Mouse (Mus musculus) monocyte, adult 2 months (primary cell): Measurements from ENCODE around the gene Tex264.
A peak's percentile ranks its signal among the peaks of the same experiment; 100 is the strongest.
"Not testable (repeated sequence)": the region's sequence is repeated elsewhere in the genome, so short reads cannot be mapped to it uniquely, and the experiment has no call there.

ENCODE experiments used
- DNase-seq, 2 experiments: peaks; one replicate each; pipeline ENCODE4 v3.0.0; 2022; ENCODE audit warnings: low spot score in 2 of 2, low read depth in 1 of 2

Gene Tex264

GRCm38 (mm10) chr9:106664433-106664832 lies 21.3 kb downstream of the Tex264 start:
- DNase-seq: no peak

GRCm38 (mm10) chr9:106663200-106663599 lies 22.5 kb downstream of the Tex264 start:
- no peak for DNase-seq

DNA sequence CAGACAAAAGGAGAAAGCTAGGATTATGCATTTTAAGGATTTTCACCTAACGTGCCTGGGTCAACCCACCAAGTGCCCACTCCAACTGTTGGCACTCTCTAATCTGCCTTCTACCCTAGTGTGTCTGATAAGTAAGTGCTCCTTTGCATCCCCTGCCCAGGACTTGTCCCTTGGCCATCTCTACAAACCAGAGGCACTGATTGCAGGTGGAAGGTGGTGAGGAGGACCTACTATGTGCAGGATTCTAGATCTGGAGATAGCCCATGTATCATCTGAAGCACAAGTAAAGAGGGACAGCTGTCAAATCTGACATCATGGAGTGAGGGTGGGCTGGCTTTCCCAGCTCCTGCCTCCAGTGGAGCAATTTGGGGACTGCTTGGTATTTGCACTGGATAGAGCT lies 25.8 kb downstream of the Tex264 start:
- no peak for DNase-seq

DNA sequence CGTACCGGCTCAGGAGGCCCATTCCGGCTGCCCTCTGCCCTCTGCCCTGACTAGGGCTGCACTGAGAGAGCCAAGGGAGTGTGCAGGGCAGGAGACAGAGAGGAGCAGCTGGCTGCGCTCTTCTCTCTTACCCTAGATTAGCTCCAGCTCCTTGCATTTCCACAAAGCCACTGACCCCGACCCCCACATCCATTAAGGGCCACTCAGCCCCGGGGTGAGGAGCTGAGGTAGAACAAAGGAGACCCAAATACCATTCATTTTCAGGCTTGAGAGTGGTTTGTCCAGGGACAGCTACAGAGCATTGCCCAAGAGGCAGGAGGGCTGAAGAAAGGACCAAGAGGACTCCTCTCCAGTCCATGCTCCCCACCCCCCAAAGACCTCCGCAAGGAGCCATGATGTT lies 26.3 kb downstream of the Tex264 start:
- DNase-seq: no peak

GRCm38 (mm10) chr9:106657592-106657991 lies 28.1 kb downstream of the Tex264 start:
- DNase-seq: no peak

DNA sequence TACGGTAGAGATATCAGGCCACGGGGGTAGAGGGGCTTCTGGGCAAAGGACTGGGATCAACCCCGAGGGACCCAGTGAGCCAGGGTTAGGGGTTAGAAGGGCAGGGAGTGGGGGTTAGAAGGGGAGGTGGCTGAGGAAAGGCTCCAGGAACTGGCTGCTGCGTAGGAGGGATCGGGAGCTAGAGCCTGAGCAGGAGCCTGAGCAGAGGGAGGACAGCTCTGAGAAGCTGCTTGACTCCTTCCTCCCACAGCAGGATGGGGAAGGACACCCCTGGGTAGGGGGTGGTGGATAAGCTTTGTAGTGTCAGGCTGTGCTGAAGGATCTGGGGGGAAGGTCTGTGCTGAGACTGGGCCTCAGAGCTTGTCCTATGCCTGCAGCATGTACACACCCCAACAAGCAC lies 28.9 kb downstream of the Tex264 start:
- DNase-seq: no peak

GRCm38 (mm10) chr9:106655884-106656720 lies 29.6 kb downstream of the Tex264 start, which contains the start of gene Grm2:
Gene Grm2 (minus strand): TSS chr9:106656082.
- DNase-seq: no peak

DNA sequence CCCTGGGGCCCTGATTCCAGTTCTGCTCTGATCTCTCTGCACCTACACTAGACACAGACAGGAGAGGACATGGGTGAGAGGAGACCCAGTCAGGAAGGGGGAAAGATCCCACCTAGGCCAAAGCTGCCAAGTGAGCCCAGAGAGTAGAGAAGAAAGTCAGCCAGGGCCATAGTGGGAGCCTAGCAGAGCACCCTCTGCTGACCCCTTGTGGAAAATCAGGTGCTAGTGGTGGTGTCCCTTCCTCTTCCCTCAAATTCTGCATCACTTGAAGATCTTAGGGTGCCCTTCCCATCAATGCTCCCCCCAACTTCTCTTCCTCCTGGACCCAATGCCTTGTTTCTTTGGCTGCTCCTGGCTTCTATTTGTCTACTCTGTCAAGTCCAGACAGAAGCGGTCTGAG lies 33.0 kb downstream of the Tex264 start:
- no peak for DNase-seq

- DNase-seq: no peak
These were observed 38.5 kb downstream of the Tex264 start for GRCm38 (mm10) chr9:106647226-106647625.

DNA sequence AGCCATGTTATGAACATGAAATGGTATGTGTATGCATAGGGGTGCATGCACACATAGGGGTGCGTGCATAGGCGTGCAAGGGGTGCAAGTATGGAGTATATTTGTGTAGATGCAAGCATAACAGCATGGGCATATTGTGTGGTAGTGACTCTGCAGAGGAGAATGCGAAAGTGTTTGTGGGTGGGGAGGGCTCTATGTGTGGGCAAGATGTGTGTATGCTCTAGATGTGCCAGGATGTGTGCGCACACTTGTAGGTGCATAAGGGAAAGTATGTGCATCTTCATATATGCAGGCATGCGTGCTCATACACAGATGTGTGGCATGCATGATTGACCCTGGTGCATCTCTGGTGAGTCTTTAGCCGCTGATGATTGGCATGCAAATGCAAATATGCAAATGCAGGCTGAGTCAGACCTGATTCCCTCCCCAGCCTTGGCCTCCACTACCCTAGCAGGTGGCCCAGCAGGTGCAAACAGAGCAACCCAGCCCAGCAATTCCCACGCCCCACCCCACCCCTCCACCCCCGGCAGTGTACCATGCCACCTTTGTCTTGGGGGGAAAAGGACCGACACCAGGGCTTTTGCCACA lies 39.9 kb downstream of the Tex264 start:
- DNase-seq: no peak

DNA sequence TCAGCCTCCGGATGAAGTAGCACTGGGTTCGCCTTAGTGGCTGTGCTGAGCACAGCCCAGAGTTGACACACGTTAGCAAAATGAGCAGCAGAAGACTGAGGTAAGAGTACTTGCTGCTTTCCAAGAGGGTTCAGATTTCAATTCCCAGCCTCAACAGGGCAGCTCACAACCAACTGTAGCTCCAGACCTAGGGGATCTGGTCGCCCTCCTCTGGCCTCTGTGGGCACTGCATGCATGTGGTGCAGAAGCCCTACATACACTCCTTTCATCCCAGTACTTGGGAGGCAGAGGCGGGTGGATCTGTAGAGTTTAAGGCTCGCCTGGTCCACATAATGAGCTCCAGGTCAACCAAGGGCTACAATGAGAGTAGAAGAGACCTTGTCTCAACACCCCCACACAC lies 41.9 kb downstream of the Tex264 start:
- DNase-seq: no peak

- peak; percentile 33 to 58 for DNase-seq
These were observed 42.6 kb downstream of the Tex264 start for GRCm38 (mm10) chr9:106643128-106643527.

DNA sequence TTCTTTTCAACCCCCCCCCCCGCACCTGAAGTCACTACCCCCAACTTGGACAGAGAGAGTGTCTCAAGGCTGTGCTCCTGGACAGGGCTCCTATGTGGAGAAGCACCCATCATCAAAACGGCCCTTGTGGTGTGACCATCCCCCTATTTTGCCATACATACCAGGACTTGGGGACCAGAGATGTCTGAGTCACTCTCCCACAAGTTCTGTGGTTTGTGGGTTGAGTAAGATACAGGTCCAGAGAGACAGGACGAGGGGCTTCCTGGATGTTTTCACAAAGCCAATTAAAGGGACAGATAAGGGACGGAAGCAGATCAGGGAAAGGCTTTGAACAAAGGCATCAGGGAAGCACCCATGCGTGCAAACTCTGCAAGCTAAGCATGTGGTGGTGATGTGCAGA lies 44.4 kb downstream of the Tex264 start:
- no peak for DNase-seq

DNA sequence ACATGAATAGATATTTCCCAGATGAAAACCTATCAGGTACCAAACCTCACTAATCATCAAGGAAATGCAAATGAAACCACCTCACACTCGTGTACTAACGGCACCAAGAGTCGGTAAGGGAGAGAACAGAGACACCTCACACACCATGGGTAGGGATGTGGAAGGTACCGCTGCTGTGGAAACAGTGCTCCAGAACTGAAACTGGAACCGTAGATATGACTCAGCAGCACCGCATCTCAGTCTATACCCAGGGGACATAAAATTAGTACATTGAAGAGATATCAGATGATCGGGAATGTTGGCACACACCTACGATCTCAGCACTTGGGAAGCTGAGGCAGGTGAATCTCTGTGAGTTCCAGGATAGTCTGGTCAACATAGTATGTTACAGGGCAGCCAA lies 47.6 kb downstream of the Tex264 start:
- no peak for DNase-seq

- no peak for DNase-seq
These were observed 53.5 kb downstream of the Tex264 start for GRCm38 (mm10) chr9:106632185-106632584.

GRCm38 (mm10) chr9:106627796-106628195 lies 57.9 kb downstream of the Tex264 start:
- not testable (repeated sequence) for DNase-seq

GRCm38 (mm10) chr9:106626282-106626681 lies 59.4 kb downstream of the Tex264 start, which contains the start of gene Iqcf6:
Gene Iqcf6 (plus strand): TSS chr9:106626582.
- no peak for DNase-seq

DNA sequence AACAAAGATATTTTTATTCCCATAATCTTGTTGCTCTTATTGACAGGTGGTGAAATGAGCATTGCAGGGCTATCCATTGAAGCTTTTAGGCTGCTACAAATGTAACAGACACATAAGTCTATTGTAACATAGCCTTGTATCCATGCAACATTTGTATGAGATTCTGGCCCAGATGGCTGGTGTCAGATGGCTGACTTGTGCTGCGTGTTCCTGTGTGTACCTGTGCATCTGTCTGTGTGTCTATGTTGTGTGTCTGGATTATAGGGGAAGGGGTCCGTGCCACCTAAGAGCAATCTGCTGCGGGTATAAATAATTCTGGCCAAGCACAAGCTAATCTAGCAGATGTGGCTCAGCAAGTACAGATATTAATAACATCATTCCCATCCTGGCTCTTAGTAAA lies 68.2 kb downstream of the Tex264 start:
- no peak for DNase-seq

GRCm38 (mm10) chr9:106616306-106616705 lies 69.4 kb downstream of the Tex264 start:
- DNase-seq: no peak

- no peak for DNase-seq
These were observed 71.1 kb downstream of the Tex264 start for GRCm38 (mm10) chr9:106614616-106615015.

- DNase-seq: no peak
These were observed 71.8 kb downstream of the Tex264 start for GRCm38 (mm10) chr9:106613951-106614350.

- no peak for DNase-seq
These were observed 75.0 kb downstream of the Tex264 start for GRCm38 (mm10) chr9:106610727-106611126.
